Mouse (Mus musculus) erythroid progenitor cell, adult 5-6 weeks (primary cell): ENCODE data around the gene A730009L09Rik. TPM values are rescaled to one million over a fixed set of nuclear protein-coding genes. Genes with fewer than 3 reads are reported as not detected.

Experiments used
- ATAC-seq: replicated peaks from 2 replicates; pipeline ENCODE4 v1.8.0; 2016; ENCODE audit warnings: moderate number of reproducible peaks, mild to moderate bottlenecking, moderate TSS enrichment, inconsistent platforms; ENCODE audit not compliant: poor library complexity, low FRiP score, severe bottlenecking
- total RNA-seq, 2 experiments: library from RNA; stranded (forward) in 1 of 2; stranded (reverse) in 1 of 2; fragments of 150-400 nt in 1 of 2; fragments of 186-747, 209-891 nt in 1 of 2; gene quantifications; 2 replicates each; pipeline versions ENCODE4 v1.2.3 to v1.2.4; 2015 to 2017; ENCODE audit warnings: low replicate concordance in 2 of 2

Gene A730009L09Rik
- total RNA-seq (2015; ENCODE audit: low replicate concordance) (not detected in 2 replicates), total RNA-seq (2017; ENCODE audit: low replicate concordance) (not detected in 2 replicates)

- no peak for ATAC-seq
Measured at GRCm38 (mm10) chr16:84514821-84515220, at the start of gene A730009L09Rik. TSS of gene A730009L09Rik (plus strand) at chr16:84515121.

- ATAC-seq = no peak
Measured at GRCm38 (mm10) chr16:84465581-84466165, 49.2 kb upstream of the A730009L09Rik start.

- no peak for ATAC-seq
Measured at GRCm38 (mm10) chr16:84468898-84469297, 46.0 kb upstream of the A730009L09Rik start.

- no peak for ATAC-seq
Measured at GRCm38 (mm10) chr16:84469994-84470393, 44.9 kb upstream of the A730009L09Rik start.

DNA sequence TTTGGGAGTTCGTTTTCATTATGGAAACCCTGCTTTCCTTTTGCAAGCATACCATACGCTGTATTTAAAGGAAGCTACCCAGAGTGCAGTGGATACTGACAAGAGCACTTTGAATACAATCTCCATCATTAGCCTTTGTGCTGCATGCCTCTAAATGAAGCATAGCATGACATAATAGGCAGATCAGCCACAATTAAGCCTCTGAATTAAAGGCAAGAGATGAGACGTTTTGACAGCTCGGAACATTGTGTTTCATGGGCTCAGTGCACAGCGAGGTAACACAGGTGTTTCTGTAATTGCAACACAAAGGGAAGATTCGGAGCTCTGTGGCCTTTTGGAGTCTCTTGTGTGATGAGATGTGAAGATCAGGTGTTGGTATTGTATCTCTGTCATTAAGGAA lies 41.5 kb upstream of the A730009L09Rik start:
- ATAC-seq = no peak

DNA sequence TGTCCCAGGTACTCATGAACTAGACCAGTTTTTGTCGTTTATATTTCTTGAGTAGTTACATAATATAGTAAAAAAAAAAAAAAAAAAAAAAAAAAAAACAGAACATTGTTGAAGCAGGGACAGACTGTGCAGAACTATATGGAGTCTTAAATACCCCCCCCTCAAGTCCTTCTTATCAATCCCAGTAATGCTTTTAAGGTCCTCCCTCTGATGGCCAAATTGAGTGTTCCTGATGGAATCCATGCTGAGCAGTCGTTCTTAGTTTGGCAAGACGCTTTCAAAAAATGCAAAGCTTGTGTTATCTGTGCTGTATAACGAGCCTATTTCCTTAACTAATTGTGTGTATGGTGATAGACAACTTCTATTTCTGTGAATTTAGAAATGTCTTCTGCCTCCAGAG lies 40.2 kb upstream of the A730009L09Rik start:
- ATAC-seq = no peak

GRCm38 (mm10) chr16:84476948-84477347 lies 38.0 kb upstream of the A730009L09Rik start:
- ATAC-seq = no peak

- ATAC-seq = no peak
Measured at GRCm38 (mm10) chr16:84477528-84477927, 37.4 kb upstream of the A730009L09Rik start.

DNA sequence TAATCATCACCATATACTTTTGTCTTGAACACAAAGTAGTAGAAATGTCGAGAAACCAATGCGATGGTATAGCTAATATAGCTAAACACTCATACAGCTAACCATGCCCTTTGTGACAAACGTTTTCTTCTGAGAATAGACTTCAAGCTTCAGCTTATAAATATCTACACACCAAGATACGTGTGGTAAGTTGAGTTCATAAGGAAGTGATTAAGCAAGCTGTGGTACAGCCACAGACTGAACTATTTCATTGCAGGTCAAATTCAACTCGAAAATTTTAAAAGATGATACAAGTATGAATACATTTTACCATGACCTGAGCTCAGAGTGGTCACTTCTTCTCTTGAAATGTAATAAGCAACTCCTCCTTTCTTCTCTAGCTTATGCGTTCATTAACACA lies 37.0 kb upstream of the A730009L09Rik start:
- no peak for ATAC-seq

DNA sequence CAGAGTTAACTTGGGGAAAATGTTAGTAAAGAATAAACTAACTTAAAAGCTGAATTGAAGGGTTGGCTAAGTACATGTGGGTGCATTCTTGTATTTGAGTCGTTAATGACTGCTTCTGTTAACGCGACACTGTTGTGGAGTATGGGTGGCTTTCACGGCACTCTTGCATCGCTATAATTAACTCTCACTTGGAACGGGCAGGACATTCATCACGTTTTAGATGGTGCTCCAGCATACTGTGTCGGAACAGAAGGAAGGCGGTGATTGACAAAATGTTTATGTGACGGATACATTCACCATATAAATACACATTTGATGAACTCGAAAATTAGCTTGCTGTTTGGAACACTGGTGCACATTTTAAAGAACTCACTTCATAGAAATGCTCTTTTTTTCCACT lies 29.0 kb upstream of the A730009L09Rik start:
- ATAC-seq = no peak

DNA sequence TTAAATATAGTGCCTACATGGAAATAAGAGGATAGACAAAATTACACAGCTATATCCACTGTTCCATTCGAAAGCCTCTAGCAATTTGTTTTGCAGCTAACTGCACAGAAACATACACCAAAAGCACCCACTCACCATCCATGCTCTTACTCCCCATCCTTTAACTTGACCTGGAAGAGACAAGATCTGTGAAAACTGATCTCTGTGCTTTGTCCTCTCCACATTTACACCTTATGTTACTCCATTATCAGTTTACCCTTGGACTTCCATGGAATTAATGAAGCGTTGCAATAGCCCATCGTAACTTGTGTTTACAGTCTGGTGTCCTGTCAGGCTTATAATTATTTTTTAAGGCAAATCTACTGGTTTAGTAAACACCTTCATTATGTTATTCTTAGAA lies 20.1 kb upstream of the A730009L09Rik start:
- no peak for ATAC-seq

GRCm38 (mm10) chr16:84495438-84495837 lies 19.5 kb upstream of the A730009L09Rik start:
- no peak for ATAC-seq

GRCm38 (mm10) chr16:84507681-84508080 lies 7.2 kb upstream of the A730009L09Rik start:
- ATAC-seq = no peak

DNA sequence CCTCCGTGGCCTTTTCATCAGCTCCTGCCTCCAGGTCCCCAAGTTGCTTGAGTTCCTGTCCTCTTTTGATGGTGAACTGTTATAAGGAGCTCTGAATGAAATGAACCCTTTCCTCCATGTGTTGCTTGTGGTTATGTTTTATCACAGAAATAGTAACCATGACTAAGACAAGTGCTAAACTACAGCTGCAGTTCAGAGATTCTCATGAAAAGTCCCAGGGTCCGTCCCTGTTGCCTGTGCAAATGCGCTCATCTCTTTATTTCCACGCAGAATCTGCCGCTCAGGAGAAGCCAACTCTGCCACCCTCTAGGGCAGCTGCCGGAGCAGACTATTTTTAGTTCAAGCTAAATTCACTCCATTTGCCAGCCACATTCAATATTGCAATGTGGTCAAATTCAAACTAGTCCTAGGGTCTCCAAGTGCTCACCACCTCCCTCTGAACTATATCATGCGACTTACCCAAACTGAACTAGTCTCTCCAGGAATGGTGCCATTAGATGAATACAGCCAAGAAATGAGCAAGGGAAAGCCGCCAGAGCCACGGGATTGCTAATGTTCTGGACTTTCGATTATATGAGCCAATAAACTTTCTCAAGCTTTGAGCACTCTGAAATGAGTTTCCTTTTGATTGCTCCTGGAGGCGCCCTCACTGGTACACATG lies 7.2 kb downstream of the A730009L09Rik start:
- ATAC-seq = no peak

GRCm38 (mm10) chr16:84523061-84523460 lies 8.1 kb downstream of the A730009L09Rik start:
- no peak for ATAC-seq

- no peak for ATAC-seq
Measured at GRCm38 (mm10) chr16:84527375-84527774, 12.5 kb downstream of the A730009L09Rik start.

GRCm38 (mm10) chr16:84532803-84533202 lies 17.9 kb downstream of the A730009L09Rik start:
- ATAC-seq = no peak

GRCm38 (mm10) chr16:84546059-84546458 lies 31.1 kb downstream of the A730009L09Rik start:
- no peak for ATAC-seq

DNA sequence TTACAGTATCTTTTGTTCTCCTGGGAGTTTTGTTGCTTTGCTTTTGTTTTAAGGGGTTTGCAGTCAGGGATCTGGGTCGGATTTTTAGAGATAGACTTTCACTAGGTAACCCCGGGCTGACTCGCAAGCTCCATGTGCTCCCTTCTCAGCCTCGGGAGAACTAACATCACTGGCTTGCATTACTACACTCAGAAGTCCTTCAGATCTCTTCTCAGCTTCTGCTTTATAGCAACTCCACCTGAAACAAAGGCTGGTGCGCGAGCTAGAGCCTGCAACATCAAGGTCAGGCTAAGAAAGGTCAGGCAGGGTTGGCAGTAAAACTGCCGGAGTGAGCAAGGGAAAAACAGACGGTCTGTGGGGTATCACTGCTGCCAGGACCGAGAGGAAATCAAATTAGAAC lies 34.2 kb downstream of the A730009L09Rik start:
- no peak for ATAC-seq

GRCm38 (mm10) chr16:84550445-84550844 lies 35.5 kb downstream of the A730009L09Rik start:
- ATAC-seq = no peak

- no peak for ATAC-seq
Measured at GRCm38 (mm10) chr16:84553981-84554380, 39.1 kb downstream of the A730009L09Rik start.
